Mouse (Mus musculus): ENCODE measurements at regions not wholly inside any gene's neighbourhood (a gene's known extent, or its start where the extent isn't known, plus 50 kb on each side); places are given as distances from the start of the nearest gene placed in this dataset.

DNA sequence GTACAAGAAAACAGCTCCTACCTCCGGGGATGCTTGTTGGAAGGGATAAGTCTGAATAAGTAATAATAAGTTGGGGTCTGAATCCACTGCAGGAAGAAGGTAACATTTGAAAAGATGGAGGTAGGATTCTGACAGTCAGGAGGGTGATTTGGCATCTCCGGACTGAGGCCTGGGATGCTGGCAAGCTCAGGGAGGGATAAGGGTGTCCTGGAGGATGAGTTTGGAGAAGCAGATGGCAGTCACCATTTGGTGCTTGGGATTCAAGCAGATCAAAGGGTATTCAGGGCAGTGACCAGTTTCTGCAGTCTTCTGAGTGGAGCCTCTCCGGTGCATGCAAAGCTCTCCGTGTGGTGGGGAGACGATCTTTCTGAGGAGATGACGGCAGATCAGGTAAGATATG, 62.9 kb upstream of the Gm2310 start:
- no peak for DNase-seq

DNA sequence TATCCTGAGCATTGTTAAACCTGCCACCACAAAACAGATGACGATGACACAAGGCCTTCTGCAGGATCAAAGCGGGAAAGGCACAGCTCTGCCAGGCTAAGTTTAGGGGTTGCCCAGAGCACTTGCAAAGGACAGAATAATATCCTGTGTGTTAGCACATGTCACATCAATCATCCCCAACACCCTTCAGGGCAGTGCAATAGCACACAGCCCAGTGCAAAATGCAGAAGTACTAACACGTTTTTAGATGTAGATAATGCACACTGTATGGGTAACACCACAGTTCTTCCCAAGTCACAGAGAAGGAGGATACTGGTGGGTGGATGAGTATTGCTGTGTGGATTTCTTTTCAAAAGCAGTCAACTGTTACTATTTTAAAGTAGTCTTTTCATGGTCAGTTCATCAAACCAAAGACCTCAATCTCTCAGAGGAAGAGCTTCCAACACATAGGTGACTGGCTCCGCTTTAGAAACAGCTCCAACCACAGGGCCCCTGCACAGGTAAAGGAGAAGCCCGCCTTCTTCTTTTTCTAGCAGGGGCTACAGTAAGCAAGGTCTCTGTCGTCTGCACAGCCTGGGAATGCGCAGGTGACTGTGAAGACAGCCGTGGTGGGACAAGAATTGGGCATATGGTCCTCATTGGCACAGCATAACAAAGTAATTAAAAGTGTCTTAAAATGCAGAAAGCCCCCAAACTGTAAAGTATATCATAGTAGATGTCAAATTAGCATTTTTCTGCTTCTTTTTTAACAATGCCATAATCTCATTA, 61.6 kb upstream of the Gm2310 start:
- no peak for DNase-seq

- DNase-seq, result no peak
Observed at GRCm38 (mm10) chr15:8580077-8580476, 60.3 kb upstream of the Gm2310 start.

- DNase-seq, result peak; percentile 69
Observed at GRCm38 (mm10) chr15:8577480-8577881, 57.7 kb upstream of the Gm2310 start.

DNA sequence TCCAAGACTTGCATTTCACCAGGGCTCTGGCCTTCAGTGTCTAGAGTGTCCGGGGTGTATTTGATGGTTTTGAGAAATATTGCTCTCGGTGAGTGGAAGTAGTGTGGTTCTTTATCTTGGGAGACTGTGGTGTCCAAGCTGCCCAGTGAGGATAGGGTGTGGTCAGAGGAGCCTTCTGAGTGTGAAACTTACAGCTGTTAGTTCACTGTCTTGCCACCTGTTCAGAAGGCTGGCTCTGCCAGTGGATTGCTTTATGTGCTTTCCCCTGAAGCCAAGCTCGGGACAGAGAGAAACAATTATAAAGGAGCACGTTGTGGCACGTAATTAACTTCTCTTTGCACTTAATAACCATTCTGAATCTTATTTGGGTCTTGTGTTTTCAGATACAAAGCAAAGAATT, 57.2 kb upstream of the Gm2310 start:
- DNase-seq, result no peak

DNA sequence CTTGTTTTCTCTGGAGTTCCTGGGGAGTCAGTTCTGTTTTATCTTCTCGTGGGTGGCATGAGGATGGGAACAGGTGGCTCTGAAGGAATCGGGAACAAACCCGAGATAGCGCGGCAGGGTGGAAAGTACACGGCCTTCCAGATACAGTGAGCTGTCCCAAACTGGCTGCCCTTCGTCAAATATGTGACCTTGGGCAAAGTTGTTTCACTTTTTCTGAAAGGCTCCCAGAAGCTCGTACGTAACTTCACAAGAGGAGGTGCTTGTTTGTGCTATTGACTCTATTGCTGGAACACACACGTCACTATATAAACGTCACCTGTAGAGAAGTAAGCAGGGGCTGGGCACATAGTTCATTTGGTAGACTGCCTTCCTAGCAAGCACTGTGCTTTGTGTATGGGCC, 49.9 kb upstream of the Gm2310 start:
- peak; percentile 52 for DNase-seq
